Mouse (Mus musculus) kidney, adult 9 months (tissue): ENCODE results near the gene Krtap19-3.

Experiments
- DNase-seq: peaks from one replicate; pipeline ENCODE4 v3.0.0; 2022

Krtap19-3 gene

DNA sequence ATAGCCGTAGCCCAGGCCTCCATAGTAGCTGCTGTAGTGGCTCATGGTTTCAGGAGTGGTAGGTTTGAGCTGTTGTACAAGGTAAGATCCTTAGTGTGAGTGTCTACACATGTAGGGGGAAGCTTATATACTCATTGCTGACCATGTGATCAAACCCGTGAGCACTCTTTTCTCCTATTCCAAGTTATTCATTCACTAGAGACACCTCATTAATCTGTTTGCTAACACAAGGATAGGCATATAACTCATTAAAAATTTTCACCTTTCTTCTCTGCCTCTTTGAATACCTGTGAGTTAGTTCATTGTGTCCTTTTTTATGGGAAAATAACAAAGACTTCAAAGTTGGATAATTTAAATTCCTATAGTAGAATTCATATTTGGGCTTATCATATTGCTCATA is at the start of gene Krtap19-3:
TSS of gene Krtap19-3 (minus strand) at position 101 of the 400 bp plus-strand sequence.
- DNase-seq, result no peak

DNA sequence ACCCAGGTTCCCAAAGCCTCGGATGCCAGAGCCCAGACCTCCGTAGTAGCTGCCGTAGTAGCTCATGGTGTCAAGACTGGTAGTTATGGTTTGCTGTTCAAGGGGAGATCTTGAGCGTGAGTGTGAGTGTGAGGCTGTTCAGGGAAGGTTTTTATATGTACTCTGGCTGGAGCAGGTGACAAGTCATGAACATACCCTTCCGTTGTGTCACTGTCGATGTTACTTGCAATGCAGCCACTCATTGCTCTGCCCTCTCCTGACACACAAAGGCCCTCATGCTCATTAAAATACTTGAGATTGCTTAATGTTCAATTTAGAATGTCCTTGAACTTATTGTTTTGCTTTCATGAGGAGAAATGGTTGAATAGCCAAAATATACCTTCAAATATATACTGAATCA is 18.5 kb upstream of the Krtap19-3 start, which contains the start of gene Krtap19-5:
TSS of gene Krtap19-5 (minus strand) at position 101 of the 400 bp plus-strand sequence.
- no peak for DNase-seq

DNA sequence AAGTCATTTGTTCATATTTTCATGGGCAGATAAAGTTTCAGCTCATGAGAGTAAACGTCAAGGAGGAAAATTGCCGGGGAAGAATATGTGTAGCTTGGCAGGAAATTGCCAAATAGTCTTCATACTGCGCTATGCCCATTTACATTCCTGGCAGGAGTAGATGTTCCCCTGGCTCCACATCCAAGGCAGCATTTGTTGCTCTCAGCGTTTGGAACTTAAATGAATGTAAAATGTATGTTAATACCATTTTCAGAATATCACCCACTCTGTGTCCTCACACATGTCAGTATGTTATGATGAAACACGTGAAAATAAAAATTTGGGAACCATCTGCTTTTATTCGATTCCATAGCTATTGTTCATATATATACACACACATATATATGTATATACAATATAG is 9.0 kb upstream of the Krtap19-3 start:
- DNase-seq, result no peak

DNA sequence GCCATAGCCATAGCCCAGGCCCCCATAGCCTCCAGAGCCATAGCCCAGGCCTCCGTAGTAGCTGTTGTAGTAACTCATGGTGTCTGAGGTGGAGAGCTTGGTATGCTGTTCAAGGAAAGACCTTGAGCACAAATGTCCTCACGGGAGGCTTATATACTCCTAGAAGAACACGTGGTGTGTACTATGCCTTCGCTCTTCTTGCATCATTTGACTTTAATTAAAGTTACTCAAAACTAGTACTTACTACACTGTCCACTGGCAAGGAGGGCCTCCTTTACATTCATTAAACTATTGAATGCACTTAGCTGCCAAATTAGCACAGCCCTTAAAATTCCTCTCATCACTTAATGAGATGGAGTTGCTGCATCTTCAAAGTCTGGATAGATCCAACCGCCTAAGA is 7.2 kb upstream of the Krtap19-3 start, which contains the start of gene Krtap19-4:
TSS of gene Krtap19-4 (minus strand) at position 101 of the 400 bp plus-strand sequence.
- DNase-seq, result no peak

DNA sequence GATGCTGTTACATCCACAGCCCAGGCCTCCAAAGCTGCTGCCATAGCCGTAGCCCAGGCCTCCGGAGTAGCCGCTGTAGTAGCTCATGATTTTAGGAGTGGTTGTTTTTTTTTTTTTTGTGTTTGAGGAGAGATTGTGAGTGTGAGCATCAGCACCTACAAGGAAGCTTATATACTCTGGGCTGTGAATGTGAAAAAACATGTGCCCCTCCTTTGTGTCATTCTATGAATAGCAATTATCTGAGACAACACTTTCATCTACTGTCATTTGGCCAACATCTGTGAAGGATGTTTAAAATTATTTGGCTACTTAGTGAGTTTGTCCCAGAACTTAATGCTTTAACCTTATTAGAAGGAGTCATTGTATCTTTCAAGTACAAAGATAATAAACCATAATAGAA is 3.7 kb downstream of the Krtap19-3 start, which contains the start of gene Krtap19-2:
TSS of gene Krtap19-2 (minus strand) at position 101 of the 400 bp plus-strand sequence.
- DNase-seq, result no peak

DNA sequence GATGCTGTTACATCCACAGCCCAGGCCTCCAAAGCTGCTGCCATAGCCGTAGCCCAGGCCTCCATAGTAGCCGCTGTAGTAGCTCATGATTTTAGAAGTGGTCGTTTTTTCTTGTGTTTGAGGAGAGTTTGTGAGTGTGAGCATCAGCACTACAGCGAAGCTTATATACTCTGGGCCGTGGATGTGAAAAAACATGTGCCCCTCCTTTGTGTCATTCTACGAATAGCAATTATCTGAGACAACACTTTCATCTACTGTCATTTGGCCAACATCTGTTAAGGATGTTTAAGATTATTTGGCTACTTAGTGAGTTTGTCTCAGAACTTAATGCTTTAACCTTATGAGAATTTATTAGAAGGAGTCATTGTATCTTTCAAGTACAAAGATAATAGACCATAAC is 8.5 kb downstream of the Krtap19-3 start, which contains the start of gene Krtap19-1:
TSS of gene Krtap19-1 (minus strand) at position 101 of the 400 bp plus-strand sequence.
- no peak for DNase-seq

DNA sequence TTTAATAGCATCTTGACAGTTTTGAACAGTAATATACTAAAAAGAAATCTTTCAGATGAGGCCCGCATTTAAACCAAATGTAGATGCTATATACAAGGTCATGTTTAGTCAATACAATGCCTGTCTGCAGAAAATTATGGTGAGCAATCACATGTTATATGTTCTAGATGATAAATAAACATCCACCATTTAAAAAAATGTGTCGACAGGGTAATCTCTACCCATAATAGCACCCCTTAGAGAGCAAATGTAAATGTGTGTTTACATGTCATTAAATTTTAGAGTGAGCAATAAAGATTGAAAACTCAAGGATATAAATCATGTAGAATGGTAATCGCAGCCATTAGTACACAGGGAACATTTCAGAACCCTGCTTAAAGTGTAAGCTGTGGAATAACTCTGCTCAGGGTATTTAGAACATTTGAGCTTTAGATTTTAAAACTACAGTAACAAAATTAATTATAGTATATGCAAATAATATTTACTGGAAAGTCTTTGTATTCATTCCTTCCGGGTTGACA is 12.9 kb downstream of the Krtap19-3 start:
- no peak for DNase-seq

DNA sequence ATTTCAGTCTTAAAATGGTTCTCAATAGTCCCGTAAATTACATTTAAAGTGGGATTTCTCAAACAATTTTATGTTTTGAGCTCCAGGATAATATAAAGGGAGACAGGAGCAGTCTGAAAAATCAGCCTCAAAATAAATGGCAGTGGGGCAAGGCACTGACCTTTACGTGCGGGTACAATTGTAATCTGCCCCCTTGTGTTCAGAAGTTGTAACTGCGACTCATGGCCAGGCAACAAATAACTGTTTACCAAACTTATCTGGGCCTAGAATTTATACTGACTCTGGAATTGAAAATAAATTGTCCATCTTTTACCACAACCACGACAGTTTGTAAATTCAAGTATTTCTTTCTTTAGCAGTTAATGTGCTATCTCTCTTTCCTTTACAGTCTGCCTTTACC is 26.4 kb downstream of the Krtap19-3 start:
- DNase-seq, result peak; percentile 32

DNA sequence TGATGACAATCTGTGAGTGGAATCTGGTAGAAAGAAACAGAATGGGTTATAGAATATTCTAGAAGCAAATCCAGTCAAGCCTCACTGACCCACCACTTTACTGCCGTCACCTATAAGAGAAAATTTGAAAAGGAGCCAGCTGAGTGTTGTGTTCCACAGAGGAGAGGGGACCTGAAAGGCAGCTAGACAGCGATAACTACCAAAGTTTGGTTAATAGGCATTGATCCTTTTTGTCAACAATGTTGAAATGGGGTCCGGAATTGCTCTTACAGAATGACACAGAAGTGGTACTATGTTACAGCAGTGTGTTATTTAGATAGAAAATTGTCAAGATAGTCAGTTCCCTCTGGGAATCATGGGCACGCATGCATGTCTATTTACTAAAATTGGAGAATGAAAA is 29.3 kb downstream of the Krtap19-3 start:
- DNase-seq, result no peak

DNA sequence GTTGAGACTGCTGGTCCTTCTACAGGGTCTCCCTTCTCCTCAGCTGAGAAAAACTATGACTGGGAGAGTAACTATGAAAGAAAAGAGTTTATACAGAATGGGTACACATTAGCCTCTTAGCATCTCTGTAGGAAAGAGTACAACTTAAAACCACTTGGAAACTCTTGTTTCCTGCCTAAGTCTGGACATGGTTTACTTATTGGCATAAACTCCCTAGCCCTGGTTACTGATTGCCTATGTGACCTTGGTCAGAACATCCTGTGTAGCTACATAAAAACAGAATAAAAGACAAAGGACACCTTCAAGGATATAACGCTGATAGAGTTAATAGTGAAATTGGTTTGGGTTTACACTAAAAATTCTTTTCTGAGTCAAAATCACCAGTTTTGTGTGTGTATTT is 30.5 kb downstream of the Krtap19-3 start:
- peak; percentile 75 for DNase-seq
